Mouse (Mus musculus) spleen, postnatal 14 days (tissue): ENCODE results near the gene H2-Aa.

Experiments
- DNase-seq, 2 experiments: peaks; one replicate each; pipeline ENCODE4 v3.0.0; 2021 to 2022; ENCODE audit warnings: low spot score in 2 of 2

H2-Aa gene

DNA sequence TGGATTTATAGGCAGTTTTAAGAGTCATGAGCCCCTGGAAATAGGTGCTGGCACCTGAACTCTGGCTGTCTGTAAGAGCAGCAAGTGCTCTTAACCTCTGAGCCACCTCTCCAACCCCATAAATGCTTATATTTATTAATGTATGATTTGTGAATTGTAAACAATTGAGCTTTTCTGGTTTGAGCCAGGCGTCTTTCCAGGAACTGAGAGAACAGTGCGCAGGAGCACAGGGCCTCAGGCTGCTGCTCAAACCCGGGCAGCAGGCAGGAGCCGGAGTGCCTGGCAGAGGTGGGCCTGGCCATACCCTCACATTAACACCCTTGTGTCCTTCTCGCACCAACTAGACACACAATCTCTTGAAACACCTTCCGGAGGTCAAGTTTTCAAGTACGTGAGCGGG lies 12.4 kb upstream of the H2-Aa start:
- DNase-seq, result no peak

DNA sequence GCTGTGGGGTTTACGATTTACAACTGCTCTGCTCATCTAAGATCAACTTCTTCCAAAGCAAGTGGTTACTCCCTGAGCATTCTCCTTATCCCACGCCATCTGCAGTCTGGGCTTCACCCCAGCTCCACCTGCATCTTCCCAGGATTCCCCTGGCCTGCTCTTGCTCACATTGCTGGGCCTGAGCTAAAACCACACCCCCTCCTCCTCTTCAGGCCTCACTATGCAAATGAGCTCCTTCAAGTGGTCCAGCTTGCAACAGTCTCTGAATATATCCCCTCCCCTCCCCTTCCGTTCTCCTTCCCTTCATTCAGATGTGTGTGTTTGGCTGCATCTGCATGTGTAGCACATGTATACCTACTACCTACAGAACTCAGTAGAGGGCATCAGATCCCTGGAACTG lies 11.7 kb upstream of the H2-Aa start:
- no peak for DNase-seq

DNA sequence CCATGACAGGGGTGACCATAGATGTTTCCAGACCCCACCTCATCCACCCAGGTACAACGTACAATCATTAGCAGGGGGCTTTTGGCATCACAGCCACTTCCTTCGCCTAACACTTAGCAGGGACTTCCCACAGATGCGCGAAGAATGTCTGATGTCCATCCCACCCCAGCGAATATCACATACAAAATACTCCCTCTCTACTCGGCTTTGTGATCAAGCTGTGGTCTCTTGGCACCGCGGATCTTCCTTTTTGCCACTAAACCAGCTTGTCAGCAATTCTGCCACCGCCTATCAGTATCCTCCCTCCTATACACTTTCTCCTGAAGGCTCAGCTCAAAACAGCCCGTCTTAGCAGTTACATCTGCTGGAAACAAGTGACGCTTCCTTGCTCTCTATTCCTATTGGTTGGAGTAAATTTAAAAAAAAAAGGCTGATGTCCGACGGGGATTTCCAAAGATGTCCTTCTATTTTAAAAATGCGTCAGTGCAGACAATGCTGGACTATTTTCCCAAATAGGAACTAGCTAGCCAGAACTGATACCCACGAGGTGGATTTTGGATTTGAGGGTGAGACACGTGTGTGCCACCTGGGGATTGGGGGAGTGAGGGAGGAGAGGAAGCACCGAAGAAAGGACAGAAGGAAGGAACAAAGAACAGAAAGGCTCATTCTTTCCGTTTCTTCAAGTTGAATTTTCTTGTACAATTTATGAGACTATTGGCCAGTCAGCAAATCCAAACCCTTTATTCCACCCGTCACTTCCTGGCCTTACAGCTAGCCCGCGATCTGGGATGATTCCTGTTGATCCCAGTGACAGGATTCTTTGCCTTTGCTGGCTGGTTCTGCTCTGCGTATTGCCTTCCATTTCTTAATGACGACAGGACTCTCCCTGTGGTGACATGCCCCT lies 8.5 kb upstream of the H2-Aa start:
- DNase-seq, result no peak

DNA sequence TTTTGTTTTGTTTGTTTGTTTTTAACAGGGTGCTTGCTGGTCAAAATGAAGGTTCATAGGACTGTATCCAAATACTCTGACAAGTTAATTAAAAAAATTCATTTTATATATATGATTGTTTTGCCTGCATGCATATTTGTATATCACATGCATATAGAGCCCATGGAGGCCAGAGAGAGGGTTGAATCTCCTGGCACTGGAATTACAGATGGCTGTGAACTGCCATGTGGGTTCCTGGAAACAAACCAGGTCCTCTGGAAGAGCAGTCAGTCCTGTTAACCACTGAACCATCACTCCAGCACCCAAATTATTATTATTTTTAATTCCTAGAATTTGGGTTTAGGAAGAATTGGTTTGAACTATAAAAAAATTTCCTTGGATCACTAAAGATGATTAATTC lies 7.7 kb upstream of the H2-Aa start:
- DNase-seq, result no peak

DNA sequence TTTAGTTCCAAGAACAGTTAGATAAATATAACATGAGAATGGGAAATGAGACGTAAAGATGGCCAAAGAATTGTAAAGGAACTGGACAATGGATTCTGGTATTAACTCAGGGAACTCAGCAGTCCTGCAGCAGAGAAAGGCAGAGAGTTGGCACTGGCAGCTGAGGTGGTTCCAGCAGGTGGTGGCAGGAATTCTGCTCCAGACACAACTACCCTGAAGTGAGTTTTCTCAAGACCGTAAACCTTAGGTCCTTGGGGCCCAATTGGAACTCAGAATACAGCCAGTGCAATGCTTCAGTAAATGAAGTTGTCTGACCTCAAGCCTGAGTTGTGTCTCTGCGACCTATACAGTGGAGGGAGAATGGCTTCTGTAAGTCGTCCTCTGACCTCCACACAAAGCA lies 6.6 kb upstream of the H2-Aa start:
- DNase-seq, result no peak

DNA sequence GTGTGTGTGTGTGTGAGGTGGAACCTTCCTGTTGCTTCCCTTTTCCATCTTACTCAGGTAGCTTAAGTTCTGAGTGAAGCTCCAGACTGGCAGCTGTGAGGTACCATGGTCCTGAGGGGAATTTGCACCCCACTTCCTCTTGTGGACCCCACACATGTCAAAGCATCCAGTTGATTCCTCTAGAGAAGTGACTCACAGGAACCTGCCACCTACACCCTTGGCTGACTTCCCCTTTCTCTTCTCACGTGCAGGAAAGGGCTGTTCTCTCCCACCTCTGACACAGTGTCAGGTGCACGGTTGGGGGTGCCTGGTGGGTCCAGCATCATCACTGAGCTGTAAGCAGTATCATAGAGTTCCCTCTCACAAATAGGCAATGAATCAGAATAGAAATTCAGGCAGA lies 5.9 kb upstream of the H2-Aa start:
- peak in 1 of 2 experiments; percentile 43 for DNase-seq

DNA sequence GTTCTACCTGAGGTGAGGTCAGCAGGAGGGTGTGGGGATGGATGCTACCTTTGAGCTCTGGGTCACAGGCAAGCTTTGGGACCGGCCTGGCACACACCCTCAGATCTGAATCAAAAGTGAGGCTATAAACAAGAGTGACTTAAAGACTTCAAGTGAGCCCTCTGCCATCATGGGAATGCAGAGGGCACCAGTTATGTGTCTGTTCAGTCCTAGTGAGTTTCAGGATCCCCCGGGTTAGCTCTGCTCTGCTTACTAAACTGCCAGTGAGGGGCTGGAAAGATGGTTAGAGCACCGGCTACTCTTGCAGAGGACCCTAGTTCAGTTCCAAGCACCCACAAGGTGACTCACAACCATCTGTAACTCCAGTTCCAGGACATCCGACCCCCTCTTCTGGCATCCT lies 4.9 kb upstream of the H2-Aa start:
- no peak for DNase-seq

DNA sequence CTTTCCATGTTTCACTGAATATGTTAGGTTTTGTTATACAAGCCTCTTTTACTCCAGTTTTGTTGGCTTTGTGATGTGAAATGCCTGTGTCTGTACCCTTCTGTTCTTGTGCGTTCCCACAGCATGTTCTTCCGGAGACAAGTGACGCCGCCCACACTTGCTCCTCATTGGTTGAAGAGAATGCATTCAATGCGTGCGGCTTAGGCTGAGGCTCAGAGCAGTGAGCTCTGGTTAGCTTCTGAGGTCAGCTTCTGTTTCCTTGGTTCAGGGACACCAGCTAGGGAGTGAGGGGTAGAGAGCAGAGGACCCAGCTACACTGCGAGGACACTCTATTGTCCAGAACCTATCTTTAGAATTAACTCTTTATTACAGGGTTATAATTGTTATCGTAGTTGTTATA lies 4.0 kb upstream of the H2-Aa start:
- DNase-seq, result peak; percentile 61 to 78

DNA sequence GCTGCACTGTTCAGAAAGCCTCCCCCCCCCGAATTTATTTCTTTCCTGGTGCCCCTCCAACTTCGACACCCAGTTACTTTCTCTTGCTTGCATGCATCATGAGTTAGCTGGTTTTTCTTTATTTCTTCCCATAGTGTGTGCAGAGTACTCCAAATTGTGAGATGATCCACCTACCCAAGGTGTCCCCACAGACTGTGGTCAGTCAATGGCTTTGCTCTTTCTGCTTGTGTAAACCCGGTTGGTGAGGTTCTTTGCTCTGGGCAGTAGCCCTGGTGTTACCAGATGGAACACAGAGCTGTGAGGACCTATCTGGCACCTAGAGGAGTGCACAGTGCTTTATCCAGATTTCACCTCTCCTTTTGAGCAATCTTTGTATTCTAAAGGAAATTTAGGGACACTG lies 508 bp upstream of the H2-Aa start:
- no peak for DNase-seq

DNA sequence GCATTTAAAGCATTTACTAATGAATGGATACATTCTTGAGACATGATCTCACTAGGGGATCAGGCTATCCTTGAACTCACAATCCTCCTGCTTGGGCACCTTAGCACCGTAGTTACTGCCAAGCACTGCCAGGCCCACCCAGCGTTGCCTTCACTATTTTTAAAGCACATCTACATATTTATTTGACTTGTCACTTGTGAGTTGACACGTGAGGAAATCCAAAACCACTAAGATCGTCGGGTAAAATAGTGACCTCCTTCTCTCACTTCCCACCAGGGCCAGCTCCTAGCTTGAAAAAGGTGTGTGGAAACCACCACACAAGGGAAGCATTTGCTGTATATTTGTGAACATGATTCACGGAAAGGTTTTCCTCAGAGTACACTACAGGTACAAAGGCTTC lies 624 bp downstream of the H2-Aa start:
- no peak for DNase-seq

DNA sequence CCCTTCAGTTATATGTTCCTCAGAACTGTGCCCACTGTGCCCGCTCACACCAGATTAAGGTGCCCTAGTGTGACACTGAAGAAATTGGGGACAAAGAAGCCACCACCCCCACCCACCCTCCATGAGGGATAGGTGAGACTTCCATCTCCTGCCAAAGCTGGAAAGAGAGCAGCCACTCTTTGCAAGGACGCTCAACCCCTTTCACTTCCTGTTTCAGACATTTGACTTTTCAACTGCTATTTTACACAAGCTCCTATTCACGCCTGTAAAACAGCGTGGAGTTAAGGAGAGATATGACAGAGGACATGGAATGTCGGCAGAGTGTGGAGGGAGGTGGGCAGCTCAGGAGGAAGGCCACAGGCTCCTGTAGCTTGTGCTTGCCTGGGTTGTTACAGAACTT lies 1.1 kb downstream of the H2-Aa start:
- no peak for DNase-seq

DNA sequence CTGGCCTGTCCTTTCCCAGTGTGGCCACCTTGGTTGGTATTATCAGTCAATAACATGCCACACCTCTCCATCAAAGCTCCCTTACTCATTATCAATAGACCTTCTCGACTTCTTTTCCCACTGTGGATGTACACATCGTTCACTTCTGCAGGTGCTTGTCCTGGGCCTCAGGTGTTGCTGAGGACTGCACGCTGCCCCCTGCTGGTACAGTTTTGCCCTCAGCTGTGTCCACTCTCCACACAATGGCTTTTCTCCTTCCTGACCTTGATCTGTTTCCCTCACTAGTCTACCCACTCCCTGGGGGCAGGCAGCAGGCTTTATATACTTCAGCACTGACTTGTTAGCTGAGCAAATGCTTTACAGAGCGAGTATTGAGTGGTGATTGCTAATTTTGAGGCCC lies 1.8 kb downstream of the H2-Aa start:
- DNase-seq, result peak in 1 of 2 experiments; percentile 55

DNA sequence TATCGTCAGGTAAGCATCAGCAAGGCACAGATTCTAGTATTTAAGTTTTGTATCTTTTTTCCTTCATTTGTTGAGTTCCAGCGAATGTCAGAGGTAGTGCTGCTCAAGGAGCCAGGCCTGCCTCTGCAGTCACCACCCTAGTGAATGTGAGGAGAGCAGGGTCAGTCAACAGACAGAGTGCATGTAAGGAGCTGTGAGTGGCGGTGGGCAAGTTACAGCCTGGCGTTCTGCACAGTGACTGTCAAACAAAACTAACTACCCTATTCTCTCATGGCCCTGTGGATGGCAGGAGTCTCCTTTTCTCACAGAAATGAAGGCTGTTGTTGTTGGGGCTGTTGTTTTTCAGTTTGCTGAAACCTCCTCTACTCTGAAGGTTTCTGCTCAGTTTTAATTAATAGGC lies 2.3 kb downstream of the H2-Aa start:
- DNase-seq, result no peak

DNA sequence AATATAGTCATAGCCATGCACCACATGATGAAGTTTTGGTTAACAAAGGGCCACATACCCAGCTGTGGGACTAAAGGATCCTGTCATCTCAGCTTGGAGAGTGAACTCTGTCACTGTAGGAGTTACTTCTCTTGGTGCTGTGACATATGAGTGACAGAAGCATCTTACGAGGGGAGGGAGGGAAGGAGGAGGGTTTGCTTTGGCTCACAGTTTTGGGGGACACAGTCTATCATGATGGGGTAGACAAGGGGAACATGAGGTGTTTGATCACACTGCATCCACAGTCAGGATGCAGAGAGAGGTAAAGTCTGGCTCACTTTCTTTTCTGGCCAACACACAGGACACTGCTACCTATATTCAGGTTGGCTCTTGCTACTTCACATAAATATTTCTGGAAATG lies 5.8 kb downstream of the H2-Aa start:
- DNase-seq, result no peak

DNA sequence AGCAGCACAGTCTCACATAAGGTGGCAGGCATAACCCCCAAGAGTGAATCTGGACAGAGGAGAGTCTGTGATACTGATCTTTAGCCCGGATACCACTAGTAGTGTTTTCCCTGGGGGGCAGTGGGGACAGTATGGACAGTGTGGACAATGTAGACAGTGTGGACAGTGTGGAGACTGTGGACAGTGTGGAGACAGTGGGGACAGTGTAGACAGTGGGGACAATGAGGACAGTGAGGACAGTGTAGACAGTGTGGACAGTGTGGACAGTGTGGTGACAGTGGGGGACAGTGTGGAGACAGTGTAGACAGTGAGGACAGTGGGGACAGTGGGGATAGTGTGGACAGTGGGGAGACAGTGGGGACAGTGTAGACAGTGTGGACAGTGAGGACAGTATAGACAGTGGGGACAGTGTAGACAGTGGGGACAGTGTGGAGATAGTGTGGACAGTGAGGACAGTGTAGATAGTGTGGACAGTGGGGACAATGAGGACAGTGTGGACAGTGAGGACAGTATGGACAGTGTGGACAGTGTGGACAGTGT lies 7.1 kb downstream of the H2-Aa start:
- DNase-seq, result no peak

DNA sequence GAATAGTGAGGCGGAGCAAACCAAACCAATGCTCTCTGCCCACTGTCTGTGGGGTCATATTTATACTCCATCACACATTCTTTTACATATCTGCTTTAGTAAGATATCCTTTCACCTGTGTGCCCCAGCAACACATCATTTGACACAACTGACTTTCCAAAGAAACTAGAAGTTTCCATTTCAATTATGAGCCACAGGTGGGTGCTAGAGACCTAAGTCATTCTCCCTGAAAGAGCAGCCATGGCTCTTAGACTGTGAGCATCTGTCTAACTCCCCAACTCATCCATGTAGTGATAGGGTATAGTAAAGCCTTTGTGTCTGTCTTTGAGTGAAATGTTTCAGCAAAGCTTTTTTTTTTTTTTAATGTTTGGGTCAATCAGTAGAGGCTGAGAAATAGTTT lies 15.5 kb downstream of the H2-Aa start:
- DNase-seq, result no peak

DNA sequence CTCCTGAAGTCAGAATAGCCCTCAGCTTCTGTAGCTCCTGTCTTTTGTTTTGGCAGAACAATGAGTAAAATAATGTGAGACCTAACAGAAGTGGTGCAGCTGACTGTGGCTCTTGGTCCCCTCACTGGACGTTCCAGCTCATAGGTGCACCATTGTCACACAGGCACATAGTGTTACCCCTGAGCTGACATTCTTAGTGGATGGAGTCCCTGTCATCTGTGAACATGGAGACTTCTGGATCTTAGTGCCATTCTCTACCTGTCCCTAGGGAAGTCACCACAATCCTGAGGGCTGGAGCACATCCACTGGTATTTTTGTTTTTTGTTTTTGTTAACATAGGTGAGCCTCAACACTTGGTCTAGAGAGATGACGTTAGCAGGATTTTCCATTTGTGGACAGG lies 16.7 kb downstream of the H2-Aa start:
- no peak for DNase-seq

DNA sequence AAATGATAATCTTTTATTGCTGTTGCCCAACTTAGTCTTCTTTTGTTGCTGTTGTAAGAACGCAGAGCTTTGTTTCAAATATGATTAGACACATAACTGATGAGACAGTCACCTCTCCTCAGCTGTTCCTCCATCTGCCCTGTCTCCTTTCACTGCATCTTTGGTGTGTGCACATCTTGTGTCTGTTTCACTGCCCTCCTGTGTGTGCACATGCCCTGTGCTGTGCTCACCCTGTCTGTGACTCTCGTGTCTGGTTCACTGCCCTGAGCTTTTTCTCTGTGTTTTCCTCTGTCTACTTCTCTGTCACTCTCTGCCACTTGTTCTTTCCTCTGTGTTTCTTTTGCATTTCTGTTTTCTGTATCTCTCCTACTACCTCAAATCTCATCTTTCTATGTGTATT lies 17.4 kb downstream of the H2-Aa start:
- no peak for DNase-seq

DNA sequence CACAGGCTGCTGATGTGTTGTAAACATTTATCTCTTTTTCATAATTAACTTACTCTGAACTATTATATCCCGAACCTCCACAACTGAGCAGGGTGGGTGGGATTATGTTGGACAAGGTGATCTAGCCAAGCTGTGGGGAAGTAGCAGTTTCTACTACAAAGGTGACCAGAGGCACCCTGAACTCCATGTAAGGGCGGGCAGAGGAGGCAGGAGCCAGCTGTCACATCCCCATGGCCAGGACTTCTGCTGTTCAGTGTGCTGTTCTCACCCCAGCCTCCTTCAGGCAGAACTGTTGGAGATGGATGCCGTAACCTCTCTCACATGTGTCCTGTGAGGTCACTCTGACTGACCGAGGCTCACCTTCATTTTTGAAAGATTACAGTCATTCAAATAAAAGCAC lies 17.8 kb downstream of the H2-Aa start:
- DNase-seq, result no peak

DNA sequence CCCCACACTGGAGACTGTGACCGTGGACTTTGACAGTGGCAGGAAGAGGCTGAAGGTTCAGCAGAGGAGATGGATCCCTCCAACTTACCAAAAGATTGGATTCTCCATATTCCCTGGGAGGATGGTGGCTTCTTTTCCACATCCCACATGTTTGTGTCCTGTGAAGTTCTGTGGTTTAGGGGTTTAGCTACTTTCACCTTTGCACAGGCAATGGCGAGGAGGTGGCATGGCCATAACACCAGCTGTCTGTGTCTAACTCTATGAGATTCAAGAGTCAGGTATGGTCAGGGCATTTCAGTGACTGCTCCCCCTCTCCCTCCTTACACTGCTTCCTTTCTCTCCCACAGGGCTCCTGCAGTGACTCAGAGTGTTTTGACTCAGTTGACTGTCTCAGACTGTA lies 18.9 kb downstream of the H2-Aa start:
- no peak for DNase-seq

DNA sequence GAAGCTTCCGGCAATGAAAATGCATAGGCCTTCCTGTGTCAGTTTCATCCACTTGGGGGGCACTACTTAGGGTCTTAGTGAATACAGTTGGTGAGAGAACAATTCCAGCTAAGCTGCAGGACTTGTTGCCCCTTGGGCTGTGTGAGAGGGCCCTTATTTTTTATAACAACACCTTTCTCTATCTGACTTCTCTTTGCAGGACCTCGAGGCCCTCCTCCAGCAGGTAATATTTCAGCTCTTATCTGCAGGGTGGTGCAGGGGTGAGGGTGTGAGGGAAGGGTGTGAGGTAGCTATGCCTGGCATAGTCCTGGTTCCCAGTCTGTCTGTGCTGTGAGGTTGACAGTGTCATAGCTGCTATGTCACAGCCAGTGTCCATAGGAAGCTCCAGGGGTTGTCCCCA lies 19.4 kb downstream of the H2-Aa start:
- DNase-seq, result no peak

DNA sequence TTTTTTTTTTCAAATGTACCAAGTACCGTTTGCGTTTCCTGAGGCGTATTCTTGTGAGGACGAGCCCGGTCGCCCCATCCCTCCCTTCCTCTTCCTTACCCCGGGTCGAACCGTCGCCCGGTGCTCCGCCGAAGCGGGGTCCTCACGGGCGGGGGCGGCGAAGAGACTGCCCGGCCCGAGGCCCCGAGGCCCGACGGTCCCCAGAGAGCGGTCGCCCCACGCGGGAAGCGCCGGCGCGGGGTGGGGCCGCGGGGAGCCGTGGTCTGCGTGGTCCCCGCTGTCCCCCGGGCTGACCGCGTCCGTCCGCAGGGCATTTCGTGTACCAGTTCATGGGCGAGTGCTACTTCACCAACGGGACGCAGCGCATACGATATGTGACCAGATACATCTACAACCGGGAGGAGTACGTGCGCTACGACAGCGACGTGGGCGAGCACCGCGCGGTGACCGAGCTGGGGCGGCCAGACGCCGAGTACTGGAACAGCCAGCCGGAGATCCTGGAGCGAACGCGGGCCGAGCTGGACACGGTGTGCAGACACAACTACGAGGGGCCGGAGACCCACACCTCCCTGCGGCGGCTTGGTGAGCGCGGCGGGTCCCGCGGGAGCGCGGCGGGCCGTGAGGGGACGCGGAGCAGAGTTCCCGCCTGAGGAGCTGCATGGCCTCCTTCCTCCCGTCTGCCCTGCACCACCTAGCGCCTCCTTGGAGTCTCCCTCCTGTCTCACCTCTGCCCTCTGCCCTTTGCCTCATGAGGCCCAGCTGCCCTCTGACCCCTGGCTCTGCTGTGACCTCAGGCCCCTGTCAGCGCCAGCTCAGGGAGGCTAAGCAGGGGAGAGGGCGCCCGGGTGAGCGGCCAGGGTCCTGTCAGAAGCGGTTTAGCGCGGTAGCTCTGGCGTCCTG lies 22.9 kb downstream of the H2-Aa start:
- DNase-seq, result peak in 1 of 2 experiments; percentile 17
